ENCODE assay signal across 8 mouse cellular contexts in genomic region chr4:83302887-83303827, GRCm38 (mm10). TPM values are rescaled to one million over a fixed set of nuclear protein-coding genes. Genes with fewer than 3 reads are reported as not detected.
DNase-seq lines count a peak whose midpoint lies in the region; ATAC-seq and TF ChIP-seq lines count a peak whose summit lies in the region.

No protein-coding gene starts in this region.

- no peak overlapping the region for H3K9ac ChIP-seq in ES-E14 (ENCODE audit: insufficient read depth, low read depth, low read length, poor library complexity, severe bottlenecking)
- H3K9ac ChIP-seq in heart, postnatal 0 days (replicated peaks; ENCODE audit: low read depth, low read length): no peak overlapping the region
- peak overlapping the region; percentile 40; the same call in 1 of the 2 replicates for H3K9ac ChIP-seq in liver, embryonic 14.5 days (replicated peaks)
- H3K9ac ChIP-seq in neural tube, embryonic 11.5 days (ENCODE audit: low read length): no peak overlapping the region

- peak; percentile 74 for TF ChIP-seq CTCF in heart, postnatal 0 days (IDR thresholded peaks at IDR 0.05; ENCODE audit: low read depth)
- peak; percentile 70 for TF ChIP-seq CTCF in liver, embryonic 14.5 days (IDR thresholded peaks at IDR 0.05; ENCODE audit: low read depth)

- peak overlapping the region; percentile 14; the same call in 1 of the 2 replicates for H3K27ac ChIP-seq in ES-E14 (ENCODE audit: insufficient read depth, low read depth, low read length, poor library complexity, severe bottlenecking)
- H3K27ac ChIP-seq in heart, postnatal 0 days (ENCODE audit: low read depth): no peak overlapping the region
- no peak overlapping the region for H3K27ac ChIP-seq in liver, embryonic 14.5 days
- no peak overlapping the region for H3K27ac ChIP-seq in neural tube, embryonic 11.5 days (ENCODE audit: low read depth, low read length)

- no peaks in the 10 kb centered on the region for H3K27me3 ChIP-seq in heart, postnatal 0 days (ENCODE audit: control insufficient read depth, insufficient read depth, low read length)
- H3K27me3 ChIP-seq in liver, embryonic 14.5 days (ENCODE audit: control insufficient read depth, insufficient read depth, low read length): no peaks in the 10 kb centered on the region
- H3K27me3 ChIP-seq in neural tube, embryonic 11.5 days (ENCODE audit: control insufficient read depth, insufficient read depth, low read length): no peaks in the 10 kb centered on the region

- in situ Hi-C loops in ES-E14 (cut with MboI; ENCODE audit: low sequenced_read_pairs in 2 of 2, unreplicated experiment in 2 of 2): no loop called here

- peak; percentile 92 for DNase-seq in ES-E14 (ENCODE audit: low read depth, low spot score)
- DNase-seq in c-Kit-negative CD71-positive TER-119-positive erythroid progenitor cells, embryonic 14.5 days (ENCODE audit: low read depth, low spot score): peak; percentile 20
- peak; percentile 90 for DNase-seq in heart, postnatal 0 days (ENCODE audit: low spot score)
- DNase-seq in kidney, postnatal 14 days: peak; percentile 86
- DNase-seq in liver, embryonic 14.5 days (ENCODE audit: low read depth in 3 of 3, low spot score in 3 of 3): peak; percentile 53 to 60 (median 56)
- DNase-seq in neural tube, embryonic 11.5 days (ENCODE audit: low spot score): peak; percentile 77
- peak; percentile 76 for DNase-seq in testis, postnatal 10 days (ENCODE audit: low spot score)

- peaks cover 3% of the 10 kb centered on the region; the same call in 1 of the 2 replicates for H3K36me3 ChIP-seq in ES-E14 (ENCODE audit: control insufficient read depth, insufficient read depth, low read length, poor library complexity, severe bottlenecking)
- H3K36me3 ChIP-seq in heart, postnatal 0 days (replicated peaks; ENCODE audit: control insufficient read depth, insufficient read depth, low read length): no peaks in the 10 kb centered on the region
- no peaks in the 10 kb centered on the region for H3K36me3 ChIP-seq in liver, embryonic 14.5 days (replicated peaks; ENCODE audit: control insufficient read depth, insufficient read depth, low read depth)
- H3K36me3 ChIP-seq in neural tube, embryonic 11.5 days (ENCODE audit: control insufficient read depth, insufficient read depth, low read length): no peaks in the 10 kb centered on the region

- H3K4me1 ChIP-seq in ES-E14 (ENCODE audit: control insufficient read depth in 2 of 2, insufficient read depth in 2 of 2, low read length in 2 of 2, poor library complexity in 1 of 2): peaks cover 13 to 20% of the 10 kb centered on the region in 2 experiments
- 0 out of 2 replicates have a peak, but pooled peaks cover 12% of the 10 kb centered on the region for H3K4me1 ChIP-seq in heart, postnatal 0 days (ENCODE audit: control insufficient read depth, insufficient read depth)
- no peaks in the 10 kb centered on the region; a peak in 1 of 4 replicates for H3K4me1 ChIP-seq in liver, embryonic 14.5 days (replicated peaks; ENCODE audit: control insufficient read depth in 2 of 2, insufficient read depth in 2 of 2, low read length in 1 of 2)
- H3K4me1 ChIP-seq in neural tube, embryonic 11.5 days (ENCODE audit: control insufficient read depth, insufficient read depth, low read length): no peaks in the 10 kb centered on the region

- no peaks in the 10 kb centered on the region for H3K9me3 ChIP-seq in ES-E14 (ENCODE audit: control insufficient read depth, insufficient read depth, low read depth, low read length)
- H3K9me3 ChIP-seq in heart, postnatal 0 days (replicated peaks; ENCODE audit: control insufficient read depth, low read length): no peaks in the 10 kb centered on the region
- no peaks in the 10 kb centered on the region for H3K9me3 ChIP-seq in liver, embryonic 14.5 days (ENCODE audit: control insufficient read depth, low read length)
- no peaks in the 10 kb centered on the region for H3K9me3 ChIP-seq in neural tube, embryonic 11.5 days (ENCODE audit: control insufficient read depth, low read length)

- TF ChIP-seq EP300 in heart, postnatal 0 days (IDR thresholded peaks at IDR 0.05; ENCODE audit: low read depth): no peak
- no peak for TF ChIP-seq EP300 in liver, embryonic 14.5 days (IDR thresholded peaks at IDR 0.05; ENCODE audit: low read depth)

- no peak overlapping the region for H3K4me3 ChIP-seq in ES-E14 (ENCODE audit: insufficient read depth in 1 of 2, low read depth in 1 of 2, low read length in 2 of 2, poor library complexity in 1 of 2, severe bottlenecking in 1 of 2)
- H3K4me3 ChIP-seq in heart, postnatal 0 days (ENCODE audit: low read depth, low read length): peak overlapping the region; percentile 18
- H3K4me3 ChIP-seq in liver, embryonic 14.5 days (ENCODE audit: insufficient read depth in 1 of 2, low read depth in 2 of 2, low read length in 2 of 2): peak overlapping the region in 1 of 2 experiments; percentile 26; a peak in 2 of 4 replicates
- no peak overlapping the region for H3K4me3 ChIP-seq in neural tube, embryonic 11.5 days (ENCODE audit: low read depth, low read length)

- ATAC-seq in erythroid progenitor cell, adult 5-6 weeks (replicated peaks; ENCODE audit: low FRiP score, poor library complexity, severe bottlenecking): peak; percentile 79
- ATAC-seq in heart, postnatal 0 days (ENCODE audit: insufficient read depth, low read depth): peak; percentile 45; the same call in 1 of the 2 replicates
- ATAC-seq in liver, embryonic 14.5 days (ENCODE audit: insufficient read depth): no peak; the same call in 1 of the 2 replicates
- ATAC-seq in neural tube, embryonic 11.5 days (ENCODE audit: insufficient read depth, low FRiP score, low TSS enrichment): 0 out of 2 replicates have a peak, but pooled peaks have one; percentile 13

- H3K4me2 ChIP-seq in heart, postnatal 0 days (ENCODE audit: low read depth, low read length): peak overlapping the region; percentile 53
- H3K4me2 ChIP-seq in liver, embryonic 14.5 days (ENCODE audit: low read depth): peak overlapping the region; percentile 55
- H3K4me2 ChIP-seq in neural tube, embryonic 11.5 days (ENCODE audit: low read depth): no peak overlapping the region

- WGBS in heart, postnatal 0 days: 28% methylated on average over 13 of the region's 13 CpGs
- 28% methylated on average over 13 of the region's 13 CpGs for WGBS in liver, embryonic 14.5 days (ENCODE audit: insufficient replicate concordance)
- 44% methylated on average over 13 of the region's 13 CpGs for WGBS in neural tube, embryonic 11.5 days

TF ChIP-seq in ES-E14, 5 proteins besides CTCF, POLR2A, EP300 and RAD21:
- TF ChIP-seq ZNF384 (IDR thresholded peaks at IDR 0.05; ENCODE audit: low read depth, low read length) (no peak), ZC3H11A (IDR thresholded peaks at IDR 0.05; ENCODE audit: borderline replicate concordance, low read depth, low read length) (peak; percentile 66; the same call in 1 of the 2 replicates), CHD2 (IDR thresholded peaks at IDR 0.05; ENCODE audit: low read depth, low read length) (no peak), HCFC1 (IDR thresholded peaks at IDR 0.05; ENCODE audit: borderline replicate concordance, insufficient read depth, low read length) (no peak)

RNA-seq across cellular contexts. Expression of gene Ttc39b, which starts 20.9 kb away (rescaled TPM):
- total RNA-seq in ES-E14 (2012; rRNA removed): 65.6 and 76.2 TPM in 2 replicates
- total RNA-seq in erythroid progenitor cell, adult 5-6 weeks (2015; ENCODE audit: low replicate concordance): 0.84 and 1.1 TPM in 2 replicates
- total RNA-seq in erythroid progenitor cell, adult 5-6 weeks (2017; ENCODE audit: low replicate concordance): 1.0 and 1.4 TPM in 2 replicates
- 2.9 and 4.3 TPM in 2 replicates for total RNA-seq in heart, postnatal 0 days (2014; rRNA removed; ENCODE audit: low replicate concordance)
- 3.0 and 4.1 TPM in 2 replicates for polyA plus RNA-seq in heart, postnatal 0 days (2015; fragmentation: Nextera tagmentation; extraction: Ambion mirVana)
- 0.37 and 0.60 TPM in 2 replicates for polyA plus RNA-seq in liver, embryonic 14.5 days (2012; rRNA removed)
- 2.1 and 2.9 TPM in 2 replicates for polyA plus RNA-seq in liver, embryonic 14.5 days (2014; fragmentation: Nextera tagmentation; extraction: Ambion mirVana)
- 2.6 and 3.4 TPM in 2 replicates for polyA plus RNA-seq in neural tube, embryonic 11.5 days (2014; fragmentation: Nextera tagmentation; extraction: Ambion mirVana)

Comparison
In these comparisons a context has a peak if more than half of its experiments do, and no peak if none do; other contexts are left out.
1. DNase-seq: peak in every context shown above with its lines; median percentile 92 in ES-E14; 90 in heart, postnatal 0 days; 86 in kidney, postnatal 14 days; 77 in neural tube, embryonic 11.5 days; 76 in testis, postnatal 10 days; 56 in liver, embryonic 14.5 days; 20 in c-Kit-negative CD71-positive TER-119-positive erythroid progenitor cells, embryonic 14.5 days.
2. RNA of gene Ttc39b, which starts 20.9 kb away (total RNA-seq): 65.6 to 76.2 TPM in ES-E14; 2.9 to 4.3 TPM in heart, postnatal 0 days and 0.84 to 1.4 TPM in erythroid progenitor cell, adult 5-6 weeks; every median in the first group is over 10 times any median in the second.